Mouse (Mus musculus) bone marrow macrophage, adult 2 months (primary cell): ENCODE data around the gene Pygo2.

Source experiments
- CTCF ChIP-seq: IDR thresholded peaks from 2 replicates; pipeline ENCODE4 v1.5.1; 2012; ENCODE audit warnings: low read depth, mild to moderate bottlenecking, low read length, moderate library complexity
- POLR2A ChIP-seq: IDR thresholded peaks from 2 replicates; pipeline ENCODE4 v1.6.1; 2012; ENCODE audit warnings: mild to moderate bottlenecking, low read depth, low read length, borderline replicate concordance

DNA sequence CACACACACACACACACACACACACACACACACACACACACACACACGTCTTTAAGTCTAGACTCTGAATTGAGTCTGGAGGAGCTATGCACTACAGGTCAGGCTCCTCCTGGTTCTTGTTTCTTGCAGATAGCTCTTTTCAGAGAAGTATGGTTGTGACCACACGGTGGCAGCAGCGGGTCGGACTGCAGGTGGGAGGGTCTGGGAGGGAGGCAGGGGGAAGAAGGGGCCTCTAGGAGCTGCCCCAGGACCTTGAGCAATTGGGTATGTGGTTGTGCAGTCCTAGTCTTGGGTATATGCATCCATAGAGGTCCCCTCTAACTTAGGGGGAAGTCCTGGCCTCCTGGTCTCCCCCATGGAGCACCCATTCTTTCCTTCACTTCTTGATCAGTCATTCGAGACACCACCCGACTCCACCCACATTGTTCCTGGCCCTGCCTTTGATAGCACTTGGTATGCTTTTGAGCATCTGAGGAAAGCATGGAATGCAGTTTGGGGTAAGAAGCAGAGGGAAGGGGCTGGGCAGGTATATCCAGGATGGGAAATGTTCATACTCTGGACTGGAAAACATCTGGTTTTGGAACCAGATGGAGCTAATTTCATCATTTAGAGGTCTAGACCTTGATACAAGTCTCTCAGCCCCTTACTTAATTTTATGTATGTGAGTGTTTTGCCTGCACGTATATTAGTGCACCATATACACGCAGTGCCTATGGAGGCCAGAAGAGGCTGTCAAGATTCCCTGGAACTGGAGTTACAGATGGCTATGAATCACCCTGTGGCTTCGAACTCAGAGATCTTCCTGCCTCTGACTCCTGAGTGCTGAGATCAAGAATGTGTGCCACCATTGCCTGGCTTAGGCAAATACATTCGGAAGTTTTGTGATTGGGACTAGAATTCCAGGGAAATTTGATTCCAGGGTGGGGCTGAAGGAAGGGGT lies 27.0 kb downstream of the Pygo2 start:
- no peak for TF ChIP-seq POLR2A
- TF ChIP-seq CTCF: peak; percentile 95
